Mouse (Mus musculus) lung, adult 10 weeks (tissue): Measurements from ENCODE around the gene Rnf13. TPM values are rescaled to one million over a fixed set of nuclear protein-coding genes. Genes with fewer than 3 reads are reported as not detected.

Source experiments
- polyA plus RNA-seq: library from polyadenylated mRNA; stranded (reverse); fragments of 350-450 nt; fragmentation: Illumina TruSeq; extraction: RNeasy Lipid Tissue Mini Kit (QIAGEN cat#74804); gene quantifications from one replicate; pipeline ENCODE4 v1.2.3, GENCODE M21; 2014; ENCODE audit warnings: low read depth, low replicate concordance; ENCODE audit not compliant: insufficient read depth

Gene Rnf13
- 67.0 TPM for polyA plus RNA-seq

GRCm38 (mm10) chr3:57735511-57736370, at the start of gene Rnf13:
Gene Rnf13 (plus strand): TSS chr3:57736062.

GRCm38 (mm10) chr3:57692719-57693118, 43.1 kb upstream of the Rnf13 start, which contains the start of gene Ankub1:
Gene Ankub1 (minus strand): TSS chr3:57692799.

GRCm38 (mm10) chr3:57847760-57848185, 111.9 kb downstream of the Rnf13 start, which contains the start of gene Pfn2:
Gene Pfn2 (minus strand): TSS chr3:57848079.

Other genes with a start within 250 kb of the Rnf13 start
- gene Wwtr1, start 160.2 kb upstream of the Rnf13 start, polyA plus RNA-seq: 35.4 TPM
- gene Commd2, start 84.3 kb upstream of the Rnf13 start, polyA plus RNA-seq: 66.3 TPM
- gene Ankub1, start 43.3 kb upstream of the Rnf13 start, polyA plus RNA-seq: 0.29 TPM
- gene Pfn2, start 112.0 kb downstream of the Rnf13 start, polyA plus RNA-seq: 14.3 TPM